Mouse (Mus musculus): ENCODE data around the gene Ccdc36.

The Ccdc36 gene

GRCm38 (mm10) chr9:108428384-108428783 lies at the start of gene Ccdc36:
Gene Ccdc36, minus strand, starts transcription at chr9:108428484.
- DNase-seq (ENCODE audit: extremely low read depth, low read depth): no peak

- no peak for DNase-seq (ENCODE audit: extremely low read depth, low read depth)
Observed at GRCm38 (mm10) chr9:108474528-108474927, 46.2 kb upstream of the Ccdc36 start.

DNA sequence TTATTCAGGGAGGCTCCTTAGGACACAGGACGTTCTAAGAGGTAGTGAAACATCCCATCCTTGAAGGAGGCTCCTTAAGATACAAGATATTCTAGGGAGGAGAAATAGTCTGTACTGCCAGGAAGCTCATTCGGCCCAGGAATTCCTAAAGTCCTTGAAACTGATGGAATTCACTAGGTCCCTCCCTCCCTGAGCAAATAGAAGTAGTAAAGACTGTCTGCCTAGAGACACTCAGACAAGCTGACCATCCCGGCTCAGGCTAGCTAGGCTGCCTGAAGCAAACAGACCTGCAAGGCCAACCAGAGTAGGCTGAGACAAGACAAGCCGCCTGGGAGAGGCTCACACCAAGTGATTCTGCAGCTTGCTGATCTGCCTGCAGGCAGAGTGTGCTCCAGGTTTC lies 41.6 kb upstream of the Ccdc36 start:
- DNase-seq (ENCODE audit: extremely low read depth, low read depth): no peak

DNA sequence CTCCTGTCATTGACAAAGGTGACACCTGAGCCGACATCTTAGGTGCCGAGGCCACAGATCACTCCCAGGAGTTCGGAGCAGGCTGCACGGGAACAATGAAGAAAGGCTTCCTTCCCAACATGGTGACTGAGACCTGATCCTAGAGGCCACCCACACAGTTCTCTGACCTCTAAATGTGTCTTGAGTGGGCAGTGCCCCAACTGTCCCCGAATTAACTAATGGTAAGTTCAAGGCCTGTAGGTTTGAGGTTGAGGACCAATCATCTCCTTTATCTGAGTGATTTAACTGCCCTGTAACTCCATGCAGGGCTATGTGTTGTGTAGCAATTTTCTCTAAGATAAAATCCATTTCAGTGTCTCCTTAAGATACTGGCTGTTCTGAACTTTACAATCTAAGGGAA lies 41.1 kb upstream of the Ccdc36 start:
- no peak for DNase-seq (ENCODE audit: extremely low read depth, low read depth)

DNA sequence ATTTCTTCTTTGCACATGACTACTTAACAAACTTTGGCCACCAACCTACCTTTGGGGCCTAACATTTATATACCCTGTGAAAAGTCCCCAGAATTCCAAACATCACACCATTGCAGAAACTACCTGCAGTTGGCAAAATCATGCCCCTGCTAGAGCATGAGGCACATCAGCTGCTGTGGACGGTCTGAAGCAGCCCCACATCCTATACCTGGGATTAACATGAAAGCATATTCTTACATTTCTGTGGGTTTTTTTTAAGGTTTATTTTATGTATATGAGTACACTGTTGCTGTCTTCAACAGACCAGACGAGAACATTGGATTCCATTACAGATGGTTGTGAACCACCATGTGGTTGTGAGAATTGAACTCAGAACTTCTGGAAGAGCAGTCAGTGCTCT lies 37.9 kb upstream of the Ccdc36 start:
- DNase-seq (ENCODE audit: extremely low read depth, low read depth): no peak

GRCm38 (mm10) chr9:108463713-108464112 lies 35.4 kb upstream of the Ccdc36 start:
- DNase-seq (ENCODE audit: extremely low read depth, low read depth): no peak

DNA sequence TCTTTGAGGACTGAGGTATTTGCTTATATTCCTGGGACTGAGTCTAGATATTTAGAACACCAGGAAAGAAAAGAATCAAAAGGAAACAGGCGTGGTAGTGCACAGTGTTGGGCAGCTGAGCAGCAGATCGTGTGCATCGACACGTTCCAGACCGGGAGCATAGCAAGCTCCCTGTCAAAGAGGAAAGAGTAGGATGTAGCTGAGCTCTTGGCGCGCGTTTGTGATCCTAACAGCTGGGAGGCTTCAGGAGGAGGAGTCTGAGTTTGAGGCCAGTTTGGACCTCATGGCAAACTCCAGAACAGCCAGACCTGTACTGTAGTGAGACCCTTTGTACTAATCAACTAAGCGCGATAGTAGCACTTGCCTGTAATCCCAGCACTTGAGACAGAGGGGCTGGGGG lies 33.9 kb upstream of the Ccdc36 start:
- DNase-seq (ENCODE audit: extremely low read depth, low read depth): no peak

- DNase-seq (ENCODE audit: extremely low read depth, low read depth): no peak
Observed at GRCm38 (mm10) chr9:108461675-108462074, 33.4 kb upstream of the Ccdc36 start.

DNA sequence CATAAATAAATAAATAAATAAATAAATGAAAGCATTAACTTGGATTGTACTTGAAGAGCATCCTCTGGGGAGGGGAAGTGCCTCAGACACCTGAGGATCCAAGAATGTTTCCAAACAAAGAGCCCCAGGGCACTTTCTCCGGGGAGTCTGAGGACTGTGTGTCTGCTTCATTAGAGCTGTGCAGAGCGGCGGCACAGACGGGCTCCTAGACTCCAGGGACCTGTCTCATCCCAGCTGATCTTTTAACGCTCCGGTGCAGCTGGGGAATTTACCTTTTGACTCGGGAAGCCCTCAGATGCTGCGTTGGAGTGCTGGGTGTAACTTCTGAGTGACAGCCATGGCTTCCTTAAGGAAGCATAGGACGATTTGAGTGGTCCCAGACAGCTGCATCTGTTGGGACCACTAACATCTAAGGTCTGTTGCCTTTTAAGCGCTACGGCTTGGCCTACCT lies 32.9 kb upstream of the Ccdc36 start, which contains the start of gene Klhdc8b:
Gene Klhdc8b (minus strand): TSS at position 401 of the 451 bp plus-strand sequence.
- DNase-seq (ENCODE audit: extremely low read depth, low read depth): no peak

DNA sequence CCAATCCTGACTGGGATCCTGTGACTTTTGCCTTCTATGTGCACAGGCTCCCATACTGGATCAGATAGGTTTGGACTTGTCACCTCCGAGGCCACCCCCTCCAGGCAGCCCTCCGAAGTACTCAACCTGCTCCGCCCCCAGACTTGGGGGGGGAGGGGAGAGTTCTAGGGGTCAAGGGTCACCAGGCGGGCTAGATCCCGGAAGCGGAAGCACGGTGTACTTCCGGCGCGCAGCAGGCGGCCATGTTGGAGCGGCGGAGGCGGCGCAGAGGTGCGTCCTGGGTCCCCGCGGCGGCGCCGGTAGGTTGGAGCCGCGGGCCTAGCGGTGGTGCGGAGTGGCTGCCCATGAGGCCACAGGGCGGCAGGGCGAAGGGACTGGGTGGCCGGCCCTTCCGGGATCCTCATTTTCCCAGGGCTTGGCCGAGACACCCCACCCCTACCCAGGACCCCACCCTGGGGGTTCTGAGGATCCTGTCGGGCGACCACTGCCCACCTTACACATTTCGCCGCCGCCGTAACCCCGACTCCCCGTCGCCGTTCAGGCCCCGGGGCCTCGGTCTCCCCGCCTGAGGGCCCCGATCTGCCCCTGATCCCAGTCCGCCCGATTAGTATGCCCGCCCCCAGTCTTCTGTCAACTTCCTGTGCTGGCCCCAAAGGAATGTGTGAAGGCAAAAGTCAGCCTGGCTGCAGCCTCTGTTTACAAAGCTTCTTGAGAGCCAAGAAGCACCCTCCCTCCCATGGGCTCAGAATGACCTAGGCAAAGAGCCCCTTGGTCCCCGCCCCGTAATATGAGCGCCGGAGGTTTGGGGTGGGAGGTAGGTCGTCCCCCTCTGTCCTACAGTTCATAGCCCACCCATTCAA lies 32.3 kb upstream of the Ccdc36 start, which contains the start of gene Ccdc71:
Gene Ccdc71 (plus strand): TSS at position 209 of the 860 bp plus-strand sequence.
- no peak for DNase-seq (ENCODE audit: extremely low read depth, low read depth)

- no peak for DNase-seq (ENCODE audit: extremely low read depth, low read depth)
Observed at GRCm38 (mm10) chr9:108459939-108460318, 31.6 kb upstream of the Ccdc36 start.

- no peak for DNase-seq (ENCODE audit: extremely low read depth, low read depth)
Observed at GRCm38 (mm10) chr9:108456953-108457352, 28.7 kb upstream of the Ccdc36 start.

GRCm38 (mm10) chr9:108455747-108456571 lies 27.7 kb upstream of the Ccdc36 start:
- peak; percentile 71 for DNase-seq (ENCODE audit: extremely low read depth, low read depth)

- DNase-seq (ENCODE audit: extremely low read depth, low read depth): no peak
Observed at GRCm38 (mm10) chr9:108454429-108454828, 26.1 kb upstream of the Ccdc36 start.

DNA sequence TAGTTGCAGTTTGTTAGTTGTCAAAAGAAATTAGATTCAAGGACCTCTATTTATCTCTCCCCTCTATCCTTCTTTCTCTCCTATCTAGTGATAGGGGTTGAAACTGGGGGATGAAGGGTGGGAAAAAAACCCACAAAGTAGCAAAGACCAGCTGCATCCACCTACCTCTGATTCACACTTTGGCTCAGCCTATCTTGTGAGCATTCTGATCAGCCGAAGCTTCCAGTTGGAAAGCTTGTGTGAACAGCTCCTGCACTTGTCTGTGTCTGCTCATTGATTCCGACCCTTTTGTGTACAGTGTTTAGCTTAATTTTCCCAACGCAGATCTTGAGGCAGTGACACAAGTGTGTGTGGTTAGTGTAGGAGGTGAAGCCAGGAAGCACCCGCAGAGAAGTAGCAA lies 25.2 kb upstream of the Ccdc36 start:
- no peak for DNase-seq (ENCODE audit: extremely low read depth, low read depth)

DNA sequence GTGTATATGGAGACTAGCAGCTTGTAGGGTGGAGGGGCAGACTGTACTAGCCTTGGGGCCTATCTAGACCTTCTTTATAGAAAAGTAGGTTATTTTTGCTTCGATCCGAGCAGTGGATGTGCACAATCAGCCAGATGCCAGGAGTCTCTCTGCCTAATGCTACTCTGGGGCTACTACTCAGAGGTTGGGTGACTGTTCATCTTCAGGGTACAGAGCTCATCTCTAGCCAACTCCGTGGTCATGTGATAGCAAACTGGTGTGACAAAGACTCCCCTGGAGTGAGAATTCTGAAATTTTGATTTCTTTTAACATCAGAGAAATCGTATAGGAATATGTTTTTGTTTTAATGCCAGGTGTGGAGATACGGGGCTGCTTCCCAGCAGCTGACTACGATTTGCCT lies 24.6 kb upstream of the Ccdc36 start:
- no peak for DNase-seq (ENCODE audit: extremely low read depth, low read depth)

DNA sequence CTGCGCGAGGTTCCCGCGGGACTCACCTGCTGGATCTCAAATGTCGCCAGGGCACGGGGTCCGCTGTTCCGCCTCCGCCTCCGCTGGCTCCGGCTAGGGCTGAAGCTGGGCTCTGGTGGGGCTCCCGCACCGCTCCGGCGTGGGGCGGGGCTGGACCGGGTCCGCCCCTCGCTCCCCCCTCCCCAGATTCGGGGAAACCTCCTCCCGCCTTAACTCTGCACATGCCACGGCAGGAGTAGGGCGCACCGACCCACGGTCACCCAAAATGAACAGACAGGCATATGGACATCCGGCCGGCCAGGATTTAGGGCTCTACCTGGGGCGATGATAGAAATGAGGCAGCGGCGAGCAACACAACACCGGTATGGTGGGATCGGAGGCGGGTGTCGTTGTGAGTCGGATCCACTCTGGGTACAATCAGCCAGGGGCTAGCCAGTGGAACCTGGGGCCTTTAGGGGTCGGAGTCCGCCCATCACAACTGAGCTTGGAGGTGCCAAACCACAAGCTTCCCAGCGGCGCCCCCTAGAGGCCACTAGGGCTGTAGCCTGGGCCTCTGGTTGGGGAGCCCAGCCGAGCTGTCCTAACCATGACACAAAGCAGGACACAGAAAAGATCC lies 24.1 kb upstream of the Ccdc36 start:
- DNase-seq (ENCODE audit: extremely low read depth, low read depth): peak; percentile 76

DNA sequence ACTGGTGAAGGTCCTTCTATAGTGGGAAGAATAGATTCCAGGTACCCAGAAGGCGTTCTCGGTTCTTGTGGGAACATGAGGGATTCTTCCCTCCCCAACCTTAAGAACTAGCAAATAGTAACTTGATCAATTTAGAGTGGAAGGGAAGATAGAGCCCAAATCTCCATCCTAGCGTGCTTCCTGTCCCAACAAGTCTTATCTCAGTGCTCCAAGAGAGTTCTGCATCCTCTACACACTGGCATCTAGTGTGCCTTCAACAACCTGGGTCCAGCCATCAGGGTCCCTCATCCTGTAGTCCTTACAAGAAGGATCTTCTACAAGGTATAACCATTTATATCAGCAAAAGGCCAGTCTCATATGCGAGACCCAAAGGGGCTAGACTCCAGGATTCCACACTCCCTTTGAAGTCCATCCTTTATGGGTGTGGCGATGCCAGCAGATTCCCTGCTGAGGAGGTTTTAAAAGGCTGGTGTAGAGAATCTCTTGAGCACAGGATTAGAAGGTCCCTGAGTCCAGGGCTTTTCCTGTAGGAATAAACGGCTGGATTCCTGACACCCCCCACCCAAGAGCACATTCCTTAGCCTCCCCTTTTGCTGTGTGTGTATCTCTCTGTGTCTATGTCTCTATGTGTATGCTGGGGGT lies 23.4 kb upstream of the Ccdc36 start:
- DNase-seq (ENCODE audit: extremely low read depth, low read depth): peak; percentile 67

- DNase-seq (ENCODE audit: extremely low read depth, low read depth): no peak
Observed at GRCm38 (mm10) chr9:108451170-108451493, 22.8 kb upstream of the Ccdc36 start.

- no peak for DNase-seq (ENCODE audit: extremely low read depth, low read depth)
Observed at GRCm38 (mm10) chr9:108450292-108451169, 22.2 kb upstream of the Ccdc36 start.
